Mouse (Mus musculus) colon, adult 2 months (tissue): ENCODE measurements around the gene Actl6a. TPM values are rescaled to one million over a fixed set of nuclear protein-coding genes. Genes with fewer than 3 reads are reported as not detected.

ENCODE experiments used
- polyA plus RNA-seq: library from polyadenylated mRNA; depleted of rRNA; stranded (reverse); fragments of >200 nt; gene quantifications from 2 replicates; pipeline ENCODE4 v1.2.3, GENCODE M21; 2012; rRNA removed

The Actl6a gene
- polyA plus RNA-seq: 12.9 and 14.5 TPM in 2 replicates

GRCm38 (mm10) chr3:32705647-32706348 is at the start of gene Actl6a:
Actl6a (plus strand) TSS chr3:32706298.

DNA sequence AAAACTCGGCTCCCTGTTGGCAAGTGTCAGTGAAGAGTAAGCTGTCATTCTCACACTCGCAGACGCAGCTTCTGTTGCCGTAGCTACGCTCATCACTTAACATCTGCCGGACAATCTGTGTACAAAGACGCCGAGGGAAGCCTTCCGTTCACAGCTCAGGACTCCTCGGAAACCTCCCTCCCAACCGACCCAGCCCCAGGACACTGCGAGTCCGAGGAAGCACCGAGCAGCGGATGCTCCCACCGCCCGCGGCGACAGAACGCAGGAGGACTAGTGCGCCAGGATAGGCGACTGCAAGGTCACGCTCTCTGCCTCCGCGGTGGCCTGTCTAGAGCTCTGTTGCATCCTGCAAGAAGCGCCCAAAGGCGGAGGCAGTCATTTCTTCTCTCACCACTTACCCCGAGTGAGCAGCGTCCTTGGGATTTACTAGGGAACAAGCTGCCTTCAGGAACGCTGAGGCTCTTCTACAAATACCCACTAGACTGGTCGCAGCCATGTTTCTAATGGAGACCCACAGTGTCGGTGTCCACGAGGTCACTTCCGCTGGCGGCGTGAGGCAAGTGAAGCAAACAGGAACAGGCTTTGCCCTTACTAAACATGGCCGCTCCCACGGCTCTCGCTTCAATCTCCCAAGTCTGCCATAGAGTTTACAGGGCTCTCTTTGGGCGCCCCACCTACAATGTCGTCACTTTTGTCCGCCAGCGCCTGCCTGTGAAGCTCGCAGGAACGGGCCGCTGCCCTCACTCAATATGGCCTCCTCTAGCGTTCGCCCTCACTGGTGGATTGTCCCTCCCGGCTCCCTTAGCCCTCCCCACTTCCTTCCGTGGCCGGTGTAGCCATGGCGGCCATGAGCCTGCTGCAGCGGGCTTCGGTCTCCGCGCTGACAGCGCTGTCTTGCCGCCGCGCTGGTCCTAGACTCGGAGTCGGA is 30.4 kb downstream of the Actl6a start, which contains the start of gene Ndufb5:
Gene Ndufb5, plus strand, starts transcription at position 747 of the 928 bp plus-strand sequence.

DNA sequence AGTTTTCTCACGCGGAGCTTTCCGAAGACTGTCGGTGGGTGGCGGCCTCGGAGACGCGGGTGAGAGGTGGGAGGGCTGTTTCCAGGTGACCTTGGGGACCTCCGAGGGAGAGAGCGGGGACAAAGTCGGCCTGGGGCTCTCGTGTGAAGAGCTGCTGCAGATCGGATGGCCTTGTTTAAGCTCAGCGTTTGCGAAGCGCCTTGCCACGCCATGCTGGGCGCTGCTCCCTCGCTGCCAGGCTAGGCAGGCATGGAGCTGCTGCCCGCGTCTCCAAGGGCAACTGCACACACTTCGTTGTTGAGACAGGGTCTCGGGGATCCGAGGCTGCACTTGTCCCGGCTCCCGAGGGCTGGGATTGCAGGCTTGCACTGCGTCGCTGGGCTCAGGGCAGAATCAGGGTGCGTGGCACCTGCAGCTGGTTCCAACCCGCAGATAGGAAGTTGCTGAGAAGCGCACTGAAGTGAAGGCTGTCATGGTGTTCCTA is 31.1 kb downstream of the Actl6a start, which contains the start of gene Mrpl47:
Gene Mrpl47, minus strand, starts transcription at position 434 of the 484 bp plus-strand sequence.

Other genes with a start within 250 kb of the Actl6a start
- gene Kcnmb3, start 214.1 kb upstream of the Actl6a start, polyA plus RNA-seq: not detected in 2 replicates
- gene Zfp639, start 196.0 kb upstream of the Actl6a start, polyA plus RNA-seq: 14.7 and 16.2 TPM in 2 replicates
- gene Mfn1, start 176.8 kb upstream of the Actl6a start, polyA plus RNA-seq: 10.5 and 10.8 TPM in 2 replicates
- gene Gnb4, start 89.7 kb upstream of the Actl6a start, polyA plus RNA-seq: 11.8 and 15.2 TPM in 2 replicates
- 277 and 290 TPM in 2 replicates for gene Ndufb5, start 30.7 kb downstream of the Actl6a start, polyA plus RNA-seq
- gene Mrpl47, start 31.3 kb downstream of the Actl6a start, polyA plus RNA-seq: 0.81 and 1.2 TPM in 2 replicates
- 0.68 and 1.6 TPM in 2 replicates for gene Usp13, start 111.2 kb downstream of the Actl6a start, polyA plus RNA-seq